Mouse (Mus musculus): Measurements from ENCODE around the gene Togaram1.

GRCm38 (mm10) chr12:64976191-64976590, 10.6 kb downstream of the Togaram1 start:
- TF ChIP-seq CTCF (conservative IDR thresholded peaks at IDR 0.05; ENCODE audit: insufficient read depth, insufficient read length, low read depth, low read length) = no peak
- no peak for TF ChIP-seq POLR2A (IDR thresholded peaks at IDR 0.05; ENCODE audit: low read depth, low read length)

Measured in kidney, adult 2 months (tissue).